Mouse (Mus musculus) adrenal gland, adult 10 weeks (tissue): Measurements from ENCODE around the gene Trip10. TPM values are rescaled to one million over a fixed set of nuclear protein-coding genes. Genes with fewer than 3 reads are reported as not detected.

Source experiments
- polyA plus RNA-seq: library from polyadenylated mRNA; stranded (reverse); fragments of 350-450 nt; fragmentation: Illumina TruSeq; extraction: RNeasy Lipid Tissue Mini Kit (QIAGEN cat#74804); gene quantifications from one replicate; pipeline ENCODE4 v1.2.3, GENCODE M21; 2014; ENCODE audit warnings: low read depth, low replicate concordance

Gene Trip10
- polyA plus RNA-seq = 2.3 TPM

DNA sequence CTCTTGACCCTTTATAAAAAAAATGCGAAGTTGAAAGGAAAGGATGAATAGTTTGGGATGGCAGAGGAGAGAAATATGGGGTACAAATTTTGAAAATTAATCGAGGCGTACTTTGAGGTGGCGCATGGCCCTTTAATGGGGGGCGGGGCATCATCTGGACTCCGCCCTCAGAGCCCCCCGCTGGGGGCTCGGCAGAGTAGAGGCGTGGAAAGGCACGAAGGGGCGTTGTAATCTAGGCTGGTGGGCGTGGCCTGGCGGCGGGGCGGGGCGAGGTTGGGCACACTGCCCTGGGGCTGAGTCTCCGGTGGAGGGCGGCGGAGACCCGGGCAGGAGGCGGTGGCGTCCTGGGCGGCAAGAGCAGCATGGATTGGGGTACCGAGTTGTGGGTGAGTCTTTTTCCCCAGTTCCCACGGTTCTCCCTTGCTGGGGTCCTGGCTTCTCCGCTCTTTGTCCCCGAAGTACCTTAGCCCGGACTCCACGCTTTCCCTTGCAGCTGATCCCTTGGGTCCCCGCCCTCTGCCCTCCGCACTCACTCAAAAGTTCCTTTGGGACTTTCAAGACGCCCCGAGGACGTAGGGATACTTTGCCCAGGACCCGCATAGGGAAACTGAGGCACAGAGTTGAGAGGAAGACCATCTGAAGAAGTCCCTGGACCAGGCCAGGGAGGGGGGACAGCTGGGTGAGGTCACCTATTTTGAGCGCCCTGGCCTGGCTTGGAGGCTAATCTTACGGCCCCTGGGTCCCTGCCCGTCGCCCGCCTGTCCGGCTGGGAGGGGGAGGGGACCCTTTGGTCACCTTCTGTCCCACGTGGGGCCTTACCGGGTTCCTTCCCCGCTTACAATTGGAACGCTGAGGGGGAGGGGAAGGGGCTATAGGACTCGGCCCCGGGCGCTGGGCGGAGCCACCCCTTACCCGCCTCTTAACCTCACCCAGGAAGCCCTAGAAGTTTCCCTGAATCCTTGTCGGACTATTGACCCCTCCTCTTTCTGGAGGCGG, at the start of gene Trip10:
Trip10 (plus strand) TSS at position 270 of the 996 bp plus-strand sequence.

DNA sequence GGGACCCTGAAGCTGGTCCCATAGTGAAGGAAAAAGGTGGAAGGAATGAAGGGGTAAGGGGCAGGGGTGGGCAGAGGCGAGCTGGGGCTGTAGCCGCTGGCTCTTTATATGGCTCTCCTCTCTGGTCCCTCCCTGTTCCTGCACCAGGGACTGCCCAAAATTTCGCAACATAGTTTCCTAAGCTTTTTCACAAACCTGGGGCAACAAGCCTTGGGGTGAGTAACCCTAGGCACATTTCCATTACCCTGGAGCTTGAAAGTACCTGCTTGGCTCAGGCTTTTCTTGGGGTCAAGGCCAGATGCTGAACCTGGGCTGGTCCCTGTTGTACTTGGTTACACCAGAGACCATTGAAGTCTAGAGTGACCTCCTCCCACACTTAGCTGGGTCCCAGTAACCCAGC, 21.2 kb upstream of the Trip10 start, which contains the start of gene C3:
C3 (minus strand) TSS at position 123 of the 400 bp plus-strand sequence.

DNA sequence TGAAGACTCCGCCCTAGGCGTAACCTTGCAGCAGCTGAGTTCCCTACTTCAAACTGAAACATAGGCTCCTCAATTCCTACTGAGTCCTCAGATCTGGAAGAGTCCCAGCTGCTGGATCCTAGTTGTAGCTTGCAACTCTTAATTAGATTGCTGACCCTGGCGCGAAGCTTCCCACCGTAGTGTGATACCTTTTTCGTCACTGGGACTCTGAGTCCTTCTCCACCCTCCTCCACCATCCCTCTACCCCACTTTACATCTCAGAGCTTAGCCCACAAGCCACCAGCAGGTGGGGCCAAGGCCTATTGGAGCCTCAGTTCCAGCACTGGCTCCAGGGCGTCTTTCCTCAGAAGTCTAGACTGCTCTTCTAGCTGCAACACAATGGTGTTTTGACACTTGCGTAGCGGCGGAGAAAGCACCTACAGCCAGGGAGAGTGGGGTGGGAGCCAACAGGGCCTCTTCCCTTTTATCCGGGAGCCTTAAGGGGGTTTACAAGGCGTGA, 1.0 kb upstream of the Trip10 start, which contains the start of gene Gpr108:
Gpr108 (minus strand) TSS at position 246 of the 499 bp plus-strand sequence.

DNA sequence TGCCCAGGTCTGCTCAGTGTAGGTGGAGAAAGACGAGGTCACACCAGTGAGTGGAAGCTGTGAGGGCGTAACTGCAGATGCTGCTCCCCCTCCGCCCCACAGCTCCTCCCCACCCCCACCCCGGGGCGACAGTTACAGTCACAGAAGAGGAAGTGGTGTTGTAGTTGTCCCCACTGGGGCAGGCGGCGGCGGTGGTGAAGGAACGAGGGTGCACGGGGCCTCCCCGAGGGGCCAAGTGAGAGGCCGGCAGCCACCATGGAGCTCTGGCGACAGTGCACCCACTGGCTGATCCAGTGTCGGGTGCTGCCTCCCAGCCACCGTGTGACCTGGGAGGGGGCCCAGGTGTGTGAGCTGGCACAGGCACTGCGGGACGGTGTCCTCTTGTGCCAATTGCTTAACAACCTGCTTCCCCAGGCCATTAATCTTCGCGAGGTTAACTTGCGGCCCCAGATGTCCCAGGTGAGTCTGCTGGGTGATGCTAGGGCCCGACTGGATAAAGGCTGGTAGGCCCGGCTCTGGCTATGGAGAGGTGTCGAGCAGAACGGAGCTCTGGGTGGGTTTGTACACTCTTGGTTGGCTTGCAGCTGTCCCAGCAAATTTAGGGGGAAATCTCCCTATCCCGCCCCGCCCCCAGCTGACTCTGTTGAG, 29.8 kb downstream of the Trip10 start, which contains the start of gene Vav1:
Vav1 (plus strand) TSS at position 158 of the 648 bp plus-strand sequence.

Other genes with a start within 250 kb of the Trip10 start
- not detected for gene Pspn, start 249.4 kb upstream of the Trip10 start, polyA plus RNA-seq
- 4.7 TPM for gene Gtf2f1, start 238.2 kb upstream of the Trip10 start, polyA plus RNA-seq
- not detected for gene Gm17949, start 238.0 kb upstream of the Trip10 start, polyA plus RNA-seq
- gene Khsrp, start 217.9 kb upstream of the Trip10 start, polyA plus RNA-seq = 10.8 TPM
- gene Slc25a41, start 207.8 kb upstream of the Trip10 start, polyA plus RNA-seq = not detected
- gene Crb3, start 190.3 kb upstream of the Trip10 start, polyA plus RNA-seq = not detected
- 18.0 TPM for gene Slc25a23, start 189.6 kb upstream of the Trip10 start, polyA plus RNA-seq
- gene Dennd1c, start 170.9 kb upstream of the Trip10 start, polyA plus RNA-seq = 0.29 TPM
- 0.41 TPM for gene Tubb4a, start 161.7 kb upstream of the Trip10 start, polyA plus RNA-seq
- not detected for gene Tnfsf9, start 144.1 kb upstream of the Trip10 start, polyA plus RNA-seq
- not detected for gene Cd70, start 99.7 kb upstream of the Trip10 start, polyA plus RNA-seq
- not detected for gene Tnfsf14, start 55.3 kb upstream of the Trip10 start, polyA plus RNA-seq
- gene C3, start 21.3 kb upstream of the Trip10 start, polyA plus RNA-seq = 472 TPM
- gene Gpr108, start 1.0 kb upstream of the Trip10 start, polyA plus RNA-seq = 5.9 TPM
- 0.35 TPM for gene Vav1, start 29.6 kb downstream of the Trip10 start, polyA plus RNA-seq
- gene Adgre1, start 109.2 kb downstream of the Trip10 start, polyA plus RNA-seq = 9.4 TPM